ENCODE assay signal across 9 mouse cellular contexts in the genomic region with DNA sequence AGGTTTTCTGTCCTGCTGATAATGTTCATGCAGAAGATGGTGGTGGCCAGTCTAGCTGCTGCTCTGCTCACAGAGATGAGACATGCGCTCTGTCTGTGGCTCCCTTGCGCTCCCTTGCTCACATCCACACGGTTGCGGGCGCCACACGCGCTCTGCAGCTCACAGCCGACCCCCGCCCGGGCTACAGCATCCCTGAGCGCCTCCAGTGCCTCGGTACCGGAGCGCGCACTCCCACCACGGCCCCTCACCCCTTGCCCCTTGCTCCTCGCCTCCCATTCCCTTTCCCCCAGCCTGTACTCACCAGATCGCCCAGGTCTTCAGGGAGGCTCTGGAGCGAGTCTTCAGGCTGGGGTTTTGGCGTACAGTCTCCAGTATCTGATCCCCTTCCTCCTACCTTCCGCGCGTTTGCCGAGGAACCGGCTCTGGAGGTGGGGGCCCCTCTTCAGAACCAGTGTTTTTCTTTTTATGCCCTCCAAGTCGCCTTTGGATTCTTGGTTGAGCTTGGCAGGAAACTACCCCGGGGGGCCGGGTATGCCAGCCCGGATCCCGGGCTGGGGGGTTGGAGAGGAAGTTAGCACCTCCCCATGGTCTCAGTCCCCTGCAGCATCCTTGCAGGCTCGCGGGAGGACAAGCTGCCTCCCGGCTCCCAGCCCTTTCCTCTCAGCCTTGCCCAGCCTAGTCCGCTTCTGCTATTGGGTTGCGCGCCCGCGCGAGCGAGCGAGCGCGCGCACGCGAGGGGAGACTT. TPM values are rescaled to one million over a fixed set of nuclear protein-coding genes. Genes with fewer than 3 reads are reported as not detected.
DNase-seq lines count a peak whose midpoint lies in the region; ATAC-seq and TF ChIP-seq lines count a peak whose summit lies in the region.
"Had no signal": no experiment of that assay in that cellular context is flagged by ENCODE, and none has a peak within 500 bp of the region (broad histone marks: within the 10 kb centered on the region; RNA-seq: fewer than 3 reads in every experiment).

A gene (minus strand): TSS at position 691 of the 745 bp plus-strand sequence.

- H3K27ac ChIP-seq in gastrocnemius, adult 2 months = no peak within 1 kb of the TSS
- peak within 1 kb of the TSS; percentile 91 for H3K27ac ChIP-seq in forebrain, embryonic 16.5 days (ENCODE audit: low read length)
- no peak within 1 kb of the TSS for H3K27ac ChIP-seq in intestine, postnatal 0 days (ENCODE audit: low read depth, low read length)
- no peak within 1 kb of the TSS for H3K27ac ChIP-seq in limb, embryonic 13.5 days

- H3K9me3 ChIP-seq in forebrain, embryonic 16.5 days (ENCODE audit: control insufficient read depth, low read length) = no peaks in the 10 kb centered on the region
- H3K9me3 ChIP-seq in intestine, postnatal 0 days (ENCODE audit: control insufficient read depth) = no peaks in the 10 kb centered on the region
- no peaks in the 10 kb centered on the region for H3K9me3 ChIP-seq in limb, embryonic 13.5 days

- peak; percentile 96 for ATAC-seq in forebrain, embryonic 16.5 days
- peak; percentile 25; the same call in 1 of the 2 replicates for ATAC-seq in intestine, postnatal 0 days
- peak; percentile 96 for ATAC-seq in limb, embryonic 13.5 days (ENCODE audit: low FRiP score, low read depth)
- ATAC-seq in CD4-positive, CD25-positive, alpha-beta regulatory T cell, adult 4 months = no peak

- DNase-seq in gastrocnemius, adult 2 months = no peak
- no peak for DNase-seq in gastrocnemius, adult 8-10 months (ENCODE audit: low spot score in 2 of 2)
- peak; percentile 90 for DNase-seq in cerebellum, adult 11-12 months
- DNase-seq in retina, postnatal 7 days (ENCODE audit: low read depth, low spot score) = peak; percentile 51

- no peak for TF ChIP-seq CTCF in gastrocnemius, adult 2 months (IDR thresholded peaks at IDR 0.05)
- TF ChIP-seq CTCF in intestine, postnatal 0 days (IDR thresholded peaks at IDR 0.05; ENCODE audit: low read depth) = no peak

- no peaks in the 10 kb centered on the region for H3K27me3 ChIP-seq in forebrain, embryonic 16.5 days (replicated peaks; ENCODE audit: control insufficient read depth, insufficient read depth, low read length)
- H3K27me3 ChIP-seq in intestine, postnatal 0 days (replicated peaks; ENCODE audit: control insufficient read depth, insufficient read depth, low read length) = peaks cover 8% of the 10 kb centered on the region; the same call in 1 of the 2 replicates
- H3K27me3 ChIP-seq in limb, embryonic 13.5 days = peaks cover 8% of the 10 kb centered on the region

- peak within 1 kb of the TSS; percentile 54 for H3K4me2 ChIP-seq in forebrain, embryonic 16.5 days (ENCODE audit: low read length)
- peak within 1 kb of the TSS; percentile 66 for H3K4me2 ChIP-seq in intestine, postnatal 0 days (replicated peaks; ENCODE audit: low read depth)
- H3K4me2 ChIP-seq in limb, embryonic 13.5 days (replicated peaks) = peak within 1 kb of the TSS; percentile 93

- H3K4me1 ChIP-seq in forebrain, embryonic 16.5 days (replicated peaks; ENCODE audit: control insufficient read depth, insufficient read depth, low read length) = peaks cover 4% of the 10 kb centered on the region
- no peaks in the 10 kb centered on the region for H3K4me1 ChIP-seq in intestine, postnatal 0 days (replicated peaks; ENCODE audit: control insufficient read depth, insufficient read depth, low read length)
- 0 out of 2 replicates have a peak, but pooled peaks cover 4% of the 10 kb centered on the region for H3K4me1 ChIP-seq in limb, embryonic 13.5 days

- WGBS in forebrain, embryonic 16.5 days = under 1% methylated on average over 46 of the region's 46 CpGs
- under 1% methylated on average over 46 of the region's 46 CpGs for WGBS in intestine, postnatal 0 days
- under 1% methylated on average over 45 of the region's 46 CpGs for WGBS in limb, embryonic 13.5 days

- intact Hi-C loops in gastrocnemius, adult 2 months (cut with DNase I) = no loop called here

- no peaks in the 10 kb centered on the region for H3K36me3 ChIP-seq in forebrain, embryonic 16.5 days (ENCODE audit: control insufficient read depth, insufficient read depth)
- H3K36me3 ChIP-seq in intestine, postnatal 0 days (ENCODE audit: control insufficient read depth, insufficient read depth) = no peaks in the 10 kb centered on the region
- no peaks in the 10 kb centered on the region for H3K36me3 ChIP-seq in limb, embryonic 13.5 days

- peak within 1 kb of the TSS; percentile 53 for H3K4me3 ChIP-seq in gastrocnemius, adult 2 months
- H3K4me3 ChIP-seq in forebrain, embryonic 16.5 days (replicated peaks; ENCODE audit: low read length) = peak within 1 kb of the TSS; percentile 73
- peak within 1 kb of the TSS; percentile 47 for H3K4me3 ChIP-seq in intestine, postnatal 0 days (ENCODE audit: low read depth, low read length)
- peak within 1 kb of the TSS; percentile 63 for H3K4me3 ChIP-seq in limb, embryonic 13.5 days

- peak within 1 kb of the TSS; percentile 82 for H3K9ac ChIP-seq in forebrain, embryonic 16.5 days (replicated peaks; ENCODE audit: low read depth, low read length)
- H3K9ac ChIP-seq in intestine, postnatal 0 days (ENCODE audit: low read depth, low read length) = 0 out of 2 replicates have a peak within 1 kb of the TSS, but pooled peaks have one; percentile 1
- peak within 1 kb of the TSS; percentile 63 for H3K9ac ChIP-seq in limb, embryonic 13.5 days

RNA-seq across cellular contexts. Expression of the gene that starts here (rescaled TPM):
- total RNA-seq in gastrocnemius, adult 2 months (2021) = under 1 TPM; 0.08 to 0.20 TPM
- under 1 TPM in 1 of 4 experiments, not detected in 3; 0.04 TPM for total RNA-seq in gastrocnemius, adult 8-10 months (2022)
- polyA plus RNA-seq in forebrain, embryonic 16.5 days (2015; fragmentation: Nextera tagmentation; extraction: Ambion mirVana) = 20.1 and 27.1 TPM in 2 replicates
- 1.1 and 1.3 TPM in 2 replicates for polyA plus RNA-seq in intestine, postnatal 0 days (2015; fragmentation: Nextera tagmentation; extraction: Ambion mirVana)
- 1.7 and 1.8 TPM in 2 replicates for polyA plus RNA-seq in limb, embryonic 13.5 days (2015; fragmentation: Nextera tagmentation; extraction: Ambion mirVana)
- not detected for polyA plus RNA-seq in CD4-positive, CD25-positive, alpha-beta regulatory T cell, adult 4 months (2017; shearing (Covaris generic))
- total RNA-seq: heart, postnatal 14 days had no signal

Comparison
In these comparisons a context has a peak if more than half of its experiments do, and no peak if none do; other contexts are left out.
1. DNase-seq: peak in cerebellum, adult 11-12 months (single experiment) and retina, postnatal 7 days (single experiment); none in gastrocnemius, adult 2 months (single experiment) and gastrocnemius, adult 8-10 months (0 of 2).
2. H3K9ac ChIP-seq: peak in every context shown above with its lines; median percentile 82 in forebrain, embryonic 16.5 days; 63 in limb, embryonic 13.5 days; 1 in intestine, postnatal 0 days.
3. Peak in every context shown above with its lines, with median percentiles within 50 percentile points of each other: H3K4me3 ChIP-seq and H3K4me2 ChIP-seq.